Mouse (Mus musculus) intestine, postnatal 0 days (tissue): Measurements from ENCODE around the gene Myo15b. TPM values are rescaled to one million over a fixed set of nuclear protein-coding genes. Genes with fewer than 3 reads are reported as not detected.

ENCODE experiments used
- ATAC-seq: fragments of 200-750 bp; cut with Nextera tagmentation; 2 replicates; pipeline ENCODE4 v1.8.0; 2017; ENCODE audit warnings: mild to moderate bottlenecking, moderate TSS enrichment, moderate library complexity
- H3K27ac ChIP-seq: fragments of 300-500 bp; sonication (generic); 2 replicates; pipeline ENCODE4 v1.5.1; 2014; ENCODE audit warnings: mild to moderate bottlenecking, low read depth, low read length, moderate library complexity
- H3K27me3 ChIP-seq: fragments of 300-500 bp; sonication (generic); replicated peaks from 2 replicates; pipeline ENCODE4 v1.6.1; 2014; ENCODE audit warnings: low read length, mixed read lengths; ENCODE audit not compliant: control insufficient read depth, insufficient read depth
- H3K36me3 ChIP-seq: fragments of 300-500 bp; sonication (generic); 2 replicates; pipeline ENCODE4 v1.6.1; 2014; ENCODE audit warnings: mild to moderate bottlenecking, moderate library complexity; ENCODE audit not compliant: control insufficient read depth, insufficient read depth
- H3K4me1 ChIP-seq: fragments of 300-500 bp; sonication (generic); replicated peaks from 2 replicates; pipeline ENCODE4 v1.6.1; 2014; ENCODE audit warnings: antibody characterized with exemption, low read length, mixed read lengths; ENCODE audit not compliant: control insufficient read depth, insufficient read depth
- H3K4me2 ChIP-seq: fragments of 300-500 bp; sonication (generic); replicated peaks from 2 replicates; pipeline ENCODE4 v1.6.1; 2014; ENCODE audit warnings: low read depth, mild to moderate bottlenecking, moderate library complexity
- H3K4me3 ChIP-seq: fragments of 300-500 bp; sonication (generic); 2 replicates; pipeline ENCODE4 v1.5.1; 2014; ENCODE audit warnings: low read depth, low read length
- H3K9ac ChIP-seq: fragments of 300-500 bp; sonication (generic); 2 replicates; pipeline ENCODE4 v1.6.1; 2014; ENCODE audit warnings: mild to moderate bottlenecking, low read depth, low read length
- H3K9me3 ChIP-seq: fragments of 300-500 bp; sonication (generic); 2 replicates; pipeline ENCODE4 v1.6.1; 2016; ENCODE audit warnings: mixed run types; ENCODE audit not compliant: control insufficient read depth
- CTCF ChIP-seq: sonication (generic); IDR thresholded peaks from 2 replicates; pipeline ENCODE4 v1.5.1; 2016; ENCODE audit warnings: low read depth, mild to moderate bottlenecking, control low read depth, antibody characterized with exemption, moderate library complexity
- WGBS: fragments of 180-500 bp; shearing (Covaris S2); extraction: QIAGEN DNeasy Blood & Tissue Kit; methylation state at CpG from one replicate; pipeline ENCODE4 v1.1.7; 2014; 5-methylcytosine and 5-hydroxymethylcytosine counted together
- polyA plus RNA-seq: library from polyadenylated mRNA; unstranded; fragments of >200 nt; fragmentation: Nextera tagmentation; extraction: Ambion mirVana; gene quantifications from 2 replicates; pipeline ENCODE4 v1.2.1, GENCODE M21; 2015

Gene Myo15b
- polyA plus RNA-seq, 1 experiment from 2014 or later: 332 TPM

DNA sequence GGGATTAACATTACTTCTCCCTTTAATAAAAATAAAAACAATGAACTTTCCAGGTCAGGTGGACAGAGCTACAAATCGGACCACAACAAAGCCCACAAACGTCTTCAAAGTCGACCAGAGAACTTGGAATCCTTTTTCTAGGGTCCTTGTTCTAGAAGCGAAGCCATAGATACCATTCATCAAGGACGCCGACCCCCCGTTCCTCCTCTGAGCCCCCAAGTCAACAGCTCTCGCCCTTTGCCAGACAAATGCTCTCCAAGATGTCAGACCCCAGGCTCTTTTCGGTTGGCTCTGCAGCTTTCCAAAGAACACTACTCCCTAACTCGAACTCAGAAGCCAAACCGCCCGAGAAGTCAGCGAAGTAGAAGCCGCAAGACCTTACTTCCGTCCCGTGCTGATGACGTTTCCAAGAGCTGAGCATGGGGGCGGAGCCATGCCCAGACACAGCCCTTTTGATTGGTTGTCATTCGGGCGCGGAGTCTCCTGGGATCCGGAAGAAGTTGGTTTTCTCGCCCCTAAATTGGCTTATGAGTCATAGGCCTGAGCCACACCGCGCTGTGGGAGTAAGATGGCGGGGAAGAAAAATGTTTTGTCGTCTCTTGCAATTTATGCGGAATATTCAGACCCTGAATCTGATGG, 75.0 kb downstream of the Myo15b start, which contains the start of the genes Sap30bp and Recql5:
TSS of gene Sap30bp (plus strand) at position 175 of the 639 bp plus-strand sequence.
TSS of gene Recql5 (minus strand) at position 370 of the 639 bp plus-strand sequence.
- Histone ChIP-seq H3K36me3 (peaks cover 26% of the 10 kb centered on the region), H3K27me3 (no peaks in the 10 kb centered on the region), H3K9me3 (no peaks in the 10 kb centered on the region), H3K4me3 (peak within 1 kb of the TSS; percentile 87), H3K4me2 (peak within 1 kb of the TSS; percentile 89), H3K9ac (peak within 1 kb of the TSS; percentile 80), H3K27ac (peak within 1 kb of the TSS; percentile 54), H3K4me1 (peaks cover 14% of the 10 kb centered on the region; the same call in 1 of the 2 replicates)
- WGBS: under 1% methylated on average over 28 of the region's 28 CpGs
- ATAC-seq: peak; percentile 98
- no peak for TF ChIP-seq CTCF

DNA sequence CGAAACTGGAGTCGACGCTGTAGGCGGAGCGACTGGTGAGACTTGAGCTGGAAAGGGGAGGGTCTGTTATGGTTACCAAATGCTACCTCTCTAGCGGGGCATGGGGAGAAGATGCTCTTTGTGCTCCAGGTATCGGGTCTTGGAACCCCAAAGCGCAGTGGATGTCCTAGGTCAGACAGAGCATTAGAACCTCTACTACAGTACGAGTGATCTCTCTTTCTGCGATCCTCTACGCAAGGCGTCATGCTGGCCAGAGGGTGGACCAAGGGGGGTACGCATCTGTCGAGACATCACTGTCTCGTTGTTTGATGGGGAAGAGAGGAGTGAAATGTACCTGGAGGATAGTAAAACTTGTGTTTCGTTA, 75.5 kb downstream of the Myo15b start:
- H3K9ac ChIP-seq: peak overlapping the region; percentile 80
- H3K27me3 ChIP-seq: no peaks in the 10 kb centered on the region
- no peaks in the 10 kb centered on the region for H3K9me3 ChIP-seq
- TF ChIP-seq CTCF: no peak
- H3K4me2 ChIP-seq: peak overlapping the region; percentile 89
- peaks cover 26% of the 10 kb centered on the region for H3K36me3 ChIP-seq
- WGBS: under 1% methylated on average over 16 of the region's 16 CpGs
- peaks cover 14% of the 10 kb centered on the region; the same call in 1 of the 2 replicates for H3K4me1 ChIP-seq
- H3K4me3 ChIP-seq: peak overlapping the region; percentile 87
- H3K27ac ChIP-seq: no peak overlapping the region
- no peak; the same call in 1 of the 2 replicates for ATAC-seq

DNA sequence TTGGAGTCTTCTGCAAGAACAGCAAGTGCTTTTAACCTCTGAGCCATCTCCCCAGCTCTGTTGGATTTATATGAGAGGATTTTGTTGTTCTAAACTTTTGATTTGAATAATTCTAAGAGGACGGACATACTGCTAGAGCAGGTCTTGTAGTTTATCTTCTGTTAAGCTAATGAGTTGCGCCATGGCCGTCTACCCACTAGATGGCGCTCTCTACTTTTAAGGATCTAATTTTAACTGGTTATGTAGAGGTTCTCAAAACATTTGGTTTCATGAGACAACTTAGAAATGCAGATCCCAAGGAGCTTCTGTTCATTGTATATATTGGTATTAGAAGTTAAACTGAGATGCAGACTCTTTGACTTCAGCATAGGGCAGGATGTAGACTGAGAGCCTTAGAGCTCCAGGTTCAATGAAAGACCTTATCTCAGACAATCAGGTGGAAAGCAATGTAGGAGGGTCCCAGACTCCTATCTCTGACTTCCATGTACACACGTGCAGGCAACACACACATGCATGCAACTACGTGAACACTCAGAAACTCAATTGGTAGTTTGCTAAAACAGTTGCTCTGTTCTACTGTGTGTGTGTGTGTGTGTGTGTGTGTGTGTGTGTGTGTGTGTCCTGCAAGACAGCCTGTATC, 81.6 kb downstream of the Myo15b start:
- Histone ChIP-seq H3K27ac (no peak overlapping the region), H3K9me3 (no peaks in the 10 kb centered on the region), H3K4me2 (no peak overlapping the region), H3K4me1 (no peaks in the 10 kb centered on the region), H3K4me3 (no peak overlapping the region), H3K36me3 (peaks cover 58% of the 10 kb centered on the region), H3K27me3 (no peaks in the 10 kb centered on the region), H3K9ac (no peak overlapping the region)
- WGBS: 35% methylated on average over 6 of the region's 6 CpGs
- peak; percentile 89 for TF ChIP-seq CTCF
- ATAC-seq: 0 out of 2 replicates have a peak, but pooled peaks have one; percentile 18

DNA sequence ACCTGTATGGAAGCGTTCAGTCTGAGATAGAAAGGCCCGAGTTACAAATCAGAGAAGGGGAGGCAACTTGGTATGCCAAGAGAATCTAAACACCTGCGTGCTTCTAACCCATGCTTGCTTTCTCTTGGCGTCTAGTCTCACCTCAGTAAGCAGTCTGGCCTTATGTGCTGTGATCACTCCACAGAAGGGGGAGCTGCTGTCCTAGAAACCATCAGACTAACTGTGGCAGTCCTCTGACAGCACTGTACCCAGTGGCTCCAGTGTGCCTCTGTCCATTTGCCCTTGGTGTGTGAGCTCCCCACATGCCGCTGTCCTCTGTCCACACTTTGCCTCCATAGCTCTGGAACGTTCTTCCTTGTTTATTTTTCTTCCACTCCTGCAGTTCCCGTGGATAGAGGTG, 83.8 kb downstream of the Myo15b start:
- no peak overlapping the region for H3K4me3 ChIP-seq
- ATAC-seq: no peak
- peaks cover 62% of the 10 kb centered on the region for H3K36me3 ChIP-seq
- H3K9ac ChIP-seq: no peak overlapping the region
- H3K4me1 ChIP-seq: no peaks in the 10 kb centered on the region
- no peak overlapping the region for H3K4me2 ChIP-seq
- H3K9me3 ChIP-seq: no peaks in the 10 kb centered on the region
- H3K27me3 ChIP-seq: no peaks in the 10 kb centered on the region
- TF ChIP-seq CTCF: peak; percentile 58
- H3K27ac ChIP-seq: no peak overlapping the region
- 81% methylated on average over 7 of the region's 7 CpGs for WGBS

Other genes with a start within 250 kb of the Myo15b start
- 43.0 and 48.9 TPM in 2 replicates for gene Mif4gd, start 245.4 kb upstream of the Myo15b start, polyA plus RNA-seq
- 19.1 and 19.5 TPM in 2 replicates for gene Slc25a19, start 230.1 kb upstream of the Myo15b start, polyA plus RNA-seq
- 60.5 and 61.3 TPM in 2 replicates for gene Grb2, start 149.8 kb upstream of the Myo15b start, polyA plus RNA-seq
- 8.2 and 8.6 TPM in 2 replicates for gene Tmem94, start 93.0 kb upstream of the Myo15b start, polyA plus RNA-seq
- gene Caskin2, start 44.8 kb upstream of the Myo15b start, polyA plus RNA-seq: 7.4 and 7.6 TPM in 2 replicates
- gene Tsen54, start 43.7 kb upstream of the Myo15b start, polyA plus RNA-seq: 16.7 and 17.0 TPM in 2 replicates
- gene Llgl2, start 34.4 kb upstream of the Myo15b start, polyA plus RNA-seq: 60.5 and 61.8 TPM in 2 replicates
- 1.9 and 3.4 TPM in 2 replicates for gene Smim5, start 41.6 kb downstream of the Myo15b start, polyA plus RNA-seq
- 29.6 and 32.9 TPM in 2 replicates for gene Smim6, start 53.6 kb downstream of the Myo15b start, polyA plus RNA-seq
- 27.5 and 28.8 TPM in 2 replicates for gene Sap30bp, start 74.9 kb downstream of the Myo15b start, polyA plus RNA-seq
- gene Recql5, start 75.1 kb downstream of the Myo15b start, polyA plus RNA-seq: 6.8 and 8.2 TPM in 2 replicates
- 16.6 and 17.8 TPM in 2 replicates for gene Itgb4, start 116.3 kb downstream of the Myo15b start, polyA plus RNA-seq
- 387 and 418 TPM in 2 replicates for gene Galk1, start 154.3 kb downstream of the Myo15b start, polyA plus RNA-seq
- gene H3f3b, start 169.6 kb downstream of the Myo15b start, polyA plus RNA-seq: 1,144 and 1,190 TPM in 2 replicates
- gene Unk, start 171.9 kb downstream of the Myo15b start, polyA plus RNA-seq: 7.4 and 8.8 TPM in 2 replicates
- 1.1 and 1.2 TPM in 2 replicates for gene Unc13d, start 219.6 kb downstream of the Myo15b start, polyA plus RNA-seq
- gene Wbp2, start 228.6 kb downstream of the Myo15b start, polyA plus RNA-seq: 179 and 201 TPM in 2 replicates